Mouse (Mus musculus) megakaryocyte, embryonic 14.5 days (primary cell): ENCODE measurements around the gene Tdrd9.
A peak's percentile ranks its signal among the peaks of the same experiment; 100 is the strongest.
"Not testable (repeated sequence)": the region's sequence is repeated elsewhere in the genome, so short reads cannot be mapped to it uniquely, and the experiment has no call there.

Experiments
- FLI1 ChIP-seq: IDR thresholded peaks from 2 replicates; pipeline ENCODE4 v1.6.1; 2012; ENCODE audit warnings: low read length, inconsistent platforms, mixed read lengths
- GATA1 ChIP-seq: IDR thresholded peaks from 3 replicates; pipeline ENCODE4 v1.6.1; 2012; ENCODE audit warnings: mixed read lengths, low read length, inconsistent platforms, borderline replicate concordance

DNA sequence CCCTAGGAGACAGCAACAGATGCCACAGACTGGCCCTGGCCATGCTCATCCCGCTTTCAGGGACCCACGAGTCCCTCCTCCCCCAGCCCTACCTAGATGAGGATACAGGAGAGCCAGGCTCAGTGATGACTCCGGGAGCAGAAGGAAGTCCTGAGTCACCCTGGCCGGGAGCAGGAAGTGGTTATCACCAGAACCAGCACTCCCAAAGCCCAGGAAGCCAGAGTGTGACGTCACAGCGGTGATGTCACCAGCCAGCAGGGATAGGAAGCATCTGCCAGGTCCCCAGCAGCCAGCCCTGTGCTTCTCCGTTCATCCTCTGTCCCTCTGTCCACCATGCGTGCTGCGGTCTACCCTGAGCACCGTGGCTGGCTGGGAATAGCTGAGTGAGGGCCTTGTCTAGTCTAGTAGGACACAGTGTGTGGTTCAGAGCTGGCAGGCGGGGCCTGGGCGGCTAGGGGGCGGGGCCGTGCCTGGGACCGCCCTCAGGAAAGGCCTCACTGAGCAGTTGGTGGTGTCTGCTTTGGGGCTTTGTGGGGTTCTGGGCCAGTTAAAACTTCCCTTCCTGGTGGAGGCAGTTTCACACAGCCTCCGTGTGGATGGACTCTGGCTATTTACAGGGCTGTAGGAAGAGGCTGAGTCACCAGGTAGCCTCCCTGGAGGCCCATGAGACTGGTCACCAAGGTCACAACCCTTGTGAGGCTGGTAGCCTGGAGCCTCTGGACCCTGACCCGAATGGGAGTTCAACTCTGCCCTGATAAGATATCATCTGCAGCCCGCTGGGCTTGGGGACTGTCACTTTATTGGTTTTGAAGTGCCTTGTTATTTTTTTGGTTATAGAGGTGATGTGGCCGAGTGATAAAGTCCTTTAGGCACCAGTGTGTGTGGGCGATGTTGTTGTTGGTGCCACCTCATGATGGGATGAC lies 27.0 kb upstream of the Tdrd9 start:
- not testable (repeated sequence) for TF ChIP-seq FLI1
- peak; percentile 57; the same call in 2 of the 3 replicates for TF ChIP-seq GATA1
